Mouse (Mus musculus) heart, adult 18-20 months (tissue): ENCODE results near the gene Ptprg. TPM values are rescaled to one million over a fixed set of nuclear protein-coding genes. Genes with fewer than 3 reads are reported as not detected.
A peak's percentile ranks its signal among the peaks of the same experiment; 100 is the strongest.
"Not testable (repeated sequence)": the region's sequence is repeated elsewhere in the genome, so short reads cannot be mapped to it uniquely, and the experiment has no call there.

Source experiments
- DNase-seq, 2 experiments: peaks; one replicate each; pipeline ENCODE4 v3.0.0; 2021 to 2022; ENCODE audit warnings: mixed read lengths in 1 of 2
- total RNA-seq, 2 experiments: library from RNA; stranded (reverse); gene quantifications; 2 replicates each; pipeline ENCODE4 v1.2.3; 2021

Ptprg gene
- total RNA-seq, 2 experiments from 2014 or later = 46.4 to 51.8 TPM

DNA sequence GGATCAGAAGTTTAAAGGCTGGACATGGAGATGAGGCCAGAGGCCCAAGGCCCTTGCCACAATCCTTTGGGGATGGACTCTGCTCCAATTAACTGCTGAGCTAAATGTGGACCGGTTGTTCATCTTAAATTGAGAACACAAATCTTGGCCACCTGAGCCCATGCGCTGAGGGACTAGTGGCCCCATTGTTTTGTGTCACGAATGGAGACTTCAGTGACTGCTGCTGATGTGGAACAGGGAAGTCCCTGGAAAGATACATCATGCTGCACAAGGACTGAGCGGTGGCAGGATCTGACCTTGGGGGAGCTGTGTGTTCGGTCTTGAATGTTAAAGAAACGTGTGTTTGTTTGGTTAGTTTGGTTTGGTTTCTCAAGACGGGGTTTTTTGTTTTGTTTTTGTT lies 649.7 kb downstream of the Ptprg start:
- no peak for DNase-seq

DNA sequence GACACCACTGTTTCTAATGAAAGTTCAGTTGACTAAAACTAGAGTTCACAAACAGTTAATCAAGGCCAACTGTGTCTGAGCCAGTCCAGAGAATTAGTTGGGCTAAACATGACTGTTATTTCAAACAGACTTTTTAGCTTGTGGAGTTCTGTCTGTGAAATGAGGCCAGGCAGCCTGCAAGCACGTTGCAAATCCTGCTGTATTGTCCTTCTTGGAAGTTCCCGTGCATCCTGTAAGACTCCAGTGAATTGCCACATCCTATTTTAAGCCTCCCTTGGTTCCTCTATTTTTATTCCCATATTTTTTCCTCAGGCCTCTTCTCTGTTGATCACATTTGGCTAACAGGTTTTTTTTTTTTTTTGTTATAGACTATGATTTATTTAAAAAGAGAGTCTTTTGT lies 652.8 kb downstream of the Ptprg start:
- no peak for DNase-seq

DNA sequence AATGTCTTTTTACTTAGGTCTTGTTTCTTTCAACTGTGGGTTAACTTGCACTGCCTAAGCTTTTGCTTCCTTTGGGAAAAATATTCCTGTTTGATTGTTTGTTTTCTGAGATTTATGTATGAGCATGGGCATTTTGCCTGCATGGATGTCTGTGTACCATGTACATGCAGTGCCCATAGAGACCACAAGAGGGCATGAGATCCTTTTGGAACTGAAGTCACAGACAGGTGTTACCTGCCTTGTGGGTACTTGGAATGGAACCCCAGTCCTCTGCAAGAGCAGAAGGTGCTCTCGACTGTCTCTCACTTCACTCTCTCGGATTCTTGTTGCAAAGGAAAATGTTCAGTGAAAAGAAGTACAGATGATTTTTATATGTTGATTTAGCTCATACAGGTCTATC lies 655.2 kb downstream of the Ptprg start:
- peak; percentile 9 to 47 for DNase-seq

DNA sequence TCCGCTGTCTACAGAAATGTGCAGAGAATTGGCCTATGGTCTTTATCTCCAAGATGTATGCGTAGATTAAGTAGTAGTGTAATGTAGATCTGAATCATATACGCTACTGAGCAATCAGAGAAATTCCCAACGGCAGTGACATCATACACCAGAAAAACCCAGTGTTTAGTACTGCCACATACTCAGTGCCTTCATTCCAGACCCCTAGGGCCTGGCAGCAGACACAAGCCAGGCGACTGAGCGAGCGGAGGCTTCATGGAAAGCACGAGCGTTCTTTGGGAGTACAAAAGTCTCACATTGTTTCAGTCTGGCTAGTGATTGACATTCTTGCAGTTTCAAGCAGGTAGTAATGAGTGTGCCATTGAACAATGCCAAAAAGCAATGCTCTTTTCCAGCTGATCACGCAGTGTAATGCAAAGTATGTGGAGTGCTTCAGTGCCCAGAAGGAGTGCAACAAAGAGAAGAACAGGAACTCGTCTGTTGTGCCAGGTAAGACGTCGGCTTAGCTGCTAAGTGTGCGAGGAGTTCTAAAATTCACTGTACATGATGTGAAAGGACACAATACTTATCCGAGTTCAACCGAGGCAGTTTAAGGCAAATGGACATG lies 665.3 kb downstream of the Ptprg start:
- no peak for DNase-seq

DNA sequence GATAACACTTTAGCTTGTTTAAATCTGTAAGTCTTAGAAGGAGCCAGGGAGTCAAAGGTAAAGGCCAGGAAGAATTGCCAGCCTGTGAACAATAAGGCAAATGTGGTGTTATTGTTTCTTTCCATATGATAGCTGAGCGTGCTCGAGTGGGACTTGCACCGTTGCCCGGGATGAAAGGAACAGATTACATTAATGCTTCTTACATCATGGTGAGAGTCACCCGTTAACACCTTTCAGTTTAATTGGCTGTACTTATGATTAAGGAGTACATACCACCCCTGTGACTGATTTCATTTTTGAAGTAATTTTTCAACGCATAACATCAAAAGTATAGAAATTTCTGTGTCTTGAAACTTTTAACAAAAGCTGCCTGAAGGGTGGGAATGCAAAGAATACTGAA lies 666.5 kb downstream of the Ptprg start:
- DNase-seq = no peak

DNA sequence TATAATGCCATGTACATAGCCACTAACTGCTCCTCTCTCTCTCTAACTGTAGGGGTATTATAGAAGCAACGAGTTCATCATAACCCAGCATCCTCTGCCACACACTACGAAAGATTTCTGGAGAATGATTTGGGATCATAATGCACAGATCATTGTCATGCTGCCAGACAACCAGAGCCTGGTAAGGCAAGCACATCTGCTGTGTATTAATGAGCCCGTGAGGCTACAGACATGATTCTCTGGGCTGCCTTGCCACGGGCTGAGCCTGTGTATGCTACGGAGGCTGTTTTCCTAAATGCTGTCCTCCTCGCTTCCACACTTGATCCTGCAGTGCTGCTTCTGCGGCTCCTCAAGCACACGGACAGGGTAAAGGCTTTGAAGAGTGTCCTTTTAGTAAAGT lies 667.2 kb downstream of the Ptprg start:
- DNase-seq = no peak

DNA sequence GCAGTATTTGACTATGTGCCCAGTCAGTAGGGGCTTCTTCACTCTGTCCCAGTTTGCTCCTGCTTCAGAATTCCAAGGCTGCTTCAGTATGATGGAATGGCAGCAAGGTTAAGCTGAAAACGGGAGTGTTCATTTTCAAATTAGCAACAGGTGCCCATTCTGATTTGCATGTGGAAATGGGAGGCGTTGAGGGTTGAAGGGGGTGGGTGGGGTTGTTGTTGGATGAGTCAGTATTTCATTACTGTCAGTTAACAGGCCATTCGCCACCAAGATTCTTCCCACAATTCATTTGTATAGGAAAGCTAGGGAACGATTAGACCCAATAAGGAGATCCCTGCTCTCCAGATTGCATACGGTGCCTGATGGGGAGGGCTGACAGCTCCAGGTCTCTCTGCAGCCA lies 668.2 kb downstream of the Ptprg start:
- DNase-seq = no peak

DNA sequence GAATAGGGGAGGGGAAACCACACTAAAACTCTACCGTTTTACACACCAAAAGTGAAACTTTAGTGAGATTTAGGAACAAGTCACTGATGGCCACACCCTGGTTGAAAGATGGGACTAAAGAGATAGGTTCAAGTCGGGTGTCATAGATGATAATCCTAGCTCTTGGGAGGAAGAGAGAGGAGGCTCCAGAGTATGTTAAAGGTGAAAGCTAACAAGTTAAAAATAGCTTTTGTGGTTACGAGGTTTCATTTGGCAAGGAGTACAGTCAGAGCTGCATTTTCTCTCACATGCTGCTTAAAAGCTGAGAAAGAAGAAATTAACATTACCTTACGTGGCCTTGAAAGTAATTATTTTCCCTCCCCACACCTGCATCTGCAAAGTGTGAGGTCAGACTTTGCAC lies 690.4 kb downstream of the Ptprg start:
- no peak for DNase-seq

DNA sequence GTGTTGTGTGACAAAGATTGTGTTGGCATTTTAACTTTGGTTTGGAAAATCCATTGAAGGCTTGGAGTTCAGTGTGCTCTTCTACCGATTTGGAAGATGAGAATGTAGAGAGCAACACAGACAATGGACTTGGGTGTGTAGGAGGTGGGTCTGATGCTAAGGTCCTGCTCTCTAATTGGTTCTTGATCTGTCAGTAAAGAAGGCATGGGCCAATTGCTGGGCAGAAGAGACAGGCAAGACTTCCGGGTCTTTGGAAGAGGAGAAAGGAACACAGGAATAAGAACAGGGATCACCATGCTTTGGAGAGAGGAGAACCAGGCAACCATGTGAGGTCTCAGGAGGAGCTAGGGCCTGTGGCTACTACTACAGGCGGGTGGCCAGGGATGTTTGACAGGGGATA lies 722.7 kb downstream of the Ptprg start:
- DNase-seq = no peak

DNA sequence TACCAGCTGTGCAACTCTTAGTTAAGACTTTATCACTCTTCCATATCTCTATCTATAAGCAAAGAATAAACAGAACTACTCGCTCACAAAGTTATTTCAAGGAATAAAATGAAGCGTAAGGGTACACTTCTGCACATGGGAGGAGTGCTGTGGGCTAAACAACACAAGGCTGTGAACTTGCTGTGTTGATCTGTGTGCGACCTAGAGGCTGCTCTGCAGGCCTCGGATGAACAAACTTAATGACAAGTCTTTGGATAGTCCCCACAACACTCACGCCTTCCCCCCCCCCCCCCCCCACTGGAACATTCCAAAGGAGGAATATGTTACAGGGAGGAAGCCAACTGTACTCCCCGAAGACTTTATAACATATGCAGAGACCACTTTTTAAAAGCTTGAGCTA lies 730.3 kb downstream of the Ptprg start, which contains the start of gene Gm49355:
TSS of gene Gm49355 (plus strand) at position 336 of the 400 bp plus-strand sequence.
- DNase-seq = peak in 1 of 2 experiments; percentile 6

DNA sequence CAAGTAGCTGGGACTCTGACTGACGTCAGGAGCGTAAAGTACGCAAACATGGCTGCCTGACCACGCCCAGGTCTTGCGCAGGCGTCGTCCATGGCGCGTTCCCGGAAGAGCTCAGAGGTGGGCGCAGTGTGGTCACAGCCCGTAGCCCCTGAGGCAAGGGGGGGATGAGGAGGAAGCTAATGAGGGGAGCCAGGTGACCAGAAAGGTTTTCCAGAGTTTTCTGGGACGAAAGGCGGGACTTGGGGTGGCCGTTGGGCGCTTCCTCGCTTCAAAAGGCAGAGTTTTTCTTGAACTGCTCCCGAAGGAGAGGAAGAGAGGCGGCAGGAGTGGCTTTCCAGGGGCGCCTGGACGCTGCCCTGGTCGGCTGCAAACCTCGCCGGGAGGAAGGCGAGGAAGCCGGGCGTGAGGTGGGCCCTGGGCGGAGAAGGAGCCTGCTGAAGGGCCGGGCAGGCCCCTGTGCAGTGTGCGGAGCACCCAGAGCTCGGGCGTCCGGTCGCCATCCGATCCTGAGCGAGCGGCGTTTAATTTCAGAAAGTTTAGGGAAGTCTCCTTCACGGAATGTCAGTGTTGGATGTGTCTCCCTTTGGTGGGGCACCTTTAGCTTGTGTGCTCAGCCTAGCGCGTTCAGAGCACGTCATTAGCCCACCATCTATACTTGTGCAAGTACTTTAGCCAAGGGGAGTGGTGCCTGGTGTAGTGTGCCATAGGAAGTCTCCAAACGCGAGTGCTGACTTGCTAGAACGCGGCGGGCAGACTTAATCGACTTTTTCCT lies 731.0 kb downstream of the Ptprg start, which contains the start of gene 3830406C13Rik:
TSS of gene 3830406C13Rik (plus strand) at position 33 of the 772 bp plus-strand sequence.
- DNase-seq = peak; percentile 91

DNA sequence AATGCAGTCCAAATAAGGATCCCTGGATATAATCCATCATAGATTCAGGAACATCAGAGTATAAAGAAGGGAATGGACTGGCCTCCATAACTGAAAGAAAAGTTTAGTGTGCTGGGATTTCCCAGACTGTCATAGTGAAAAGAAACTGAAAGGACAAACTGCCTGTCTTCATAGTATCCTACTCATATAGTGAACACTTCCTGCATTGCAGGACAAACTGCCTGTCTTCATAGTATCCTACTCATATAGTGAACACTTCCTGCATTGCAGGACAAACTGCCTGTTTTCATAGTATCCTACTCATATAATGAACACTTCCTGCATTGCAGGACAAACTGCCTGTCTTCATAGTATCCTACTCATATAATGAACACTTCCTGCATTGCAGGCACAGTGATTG lies 736.4 kb downstream of the Ptprg start:
- not testable (repeated sequence) for DNase-seq

Other genes with a start within 250 kb of the Ptprg start
- 1 to 10 TPM; 1.1 to 1.4 TPM for gene Gm3839, start 196.8 kb upstream of the Ptprg start, total RNA-seq